Mouse (Mus musculus) layer of hippocampus, postnatal 10 days (tissue): ENCODE measurements around the gene Rab3a. TPM values are rescaled to one million over a fixed set of nuclear protein-coding genes. Genes with fewer than 3 reads are reported as not detected.

Source experiments
- DNase-seq, 2 experiments: peaks; one replicate each; pipeline ENCODE4 v3.0.0; 2021; ENCODE audit warnings: low spot score in 2 of 2
- microRNA-seq, 2 experiments: library from miRNA; unstranded; fragments of <30 nt; microRNA quantifications; one replicate each; pipeline ENCODE4 v1.2.0; 2021
- total RNA-seq, 2 experiments: library from RNA; stranded (reverse); gene quantifications; 2 replicates each; pipeline ENCODE4 v1.2.3; 2021

Gene Rab3a
- total RNA-seq, 2 experiments from 2014 or later = 584 to 714 TPM

DNA sequence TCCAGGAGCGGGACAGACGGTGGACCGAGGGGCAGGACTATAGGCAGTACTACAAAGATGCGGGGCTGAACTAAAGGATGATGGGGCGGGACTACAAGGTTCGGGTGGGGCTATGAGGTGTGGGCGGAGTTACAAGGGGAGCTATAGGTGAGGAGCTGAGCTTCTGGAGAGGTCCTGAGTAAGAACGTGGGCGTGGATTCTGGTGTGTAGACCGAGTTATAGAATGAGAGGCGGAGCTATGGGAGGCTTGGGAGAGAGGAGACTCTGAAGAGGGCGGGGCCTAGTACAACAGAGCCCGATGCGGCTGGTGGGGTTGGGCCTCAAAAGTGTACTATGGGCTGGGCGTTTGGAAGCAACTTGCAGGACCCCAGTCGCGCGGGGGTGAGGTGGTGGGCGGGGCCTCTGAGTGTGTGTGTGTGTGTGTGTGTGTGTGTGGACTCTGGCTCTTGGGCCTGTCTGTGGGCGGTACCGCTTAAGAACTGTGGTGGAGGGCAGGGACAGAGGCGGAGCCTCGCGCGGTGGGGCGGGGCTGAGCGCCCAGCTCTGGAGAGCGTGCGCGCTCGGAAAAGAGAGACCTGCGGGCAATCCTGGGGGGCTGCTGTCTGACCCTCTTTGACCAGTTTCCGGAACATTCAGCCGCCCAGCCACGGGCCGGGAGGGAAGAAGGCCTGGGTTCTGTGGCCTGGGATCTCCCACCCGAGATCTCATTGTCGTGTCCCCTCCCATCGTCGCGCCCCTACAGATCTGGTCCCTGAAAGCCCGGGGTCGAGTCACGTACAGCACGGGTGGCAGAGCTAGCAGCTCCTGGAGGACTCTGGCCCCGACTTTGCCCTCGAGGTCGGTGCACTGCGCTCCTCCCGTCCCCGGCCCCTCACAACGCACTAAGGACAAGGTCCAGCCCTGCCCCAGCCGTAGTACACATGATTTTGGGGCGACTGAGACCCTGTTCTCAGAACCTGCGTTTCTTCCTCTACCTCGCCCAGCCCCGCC, 42.9 kb downstream of the Rab3a start:
- peak; percentile 84 to 89 for DNase-seq

DNA sequence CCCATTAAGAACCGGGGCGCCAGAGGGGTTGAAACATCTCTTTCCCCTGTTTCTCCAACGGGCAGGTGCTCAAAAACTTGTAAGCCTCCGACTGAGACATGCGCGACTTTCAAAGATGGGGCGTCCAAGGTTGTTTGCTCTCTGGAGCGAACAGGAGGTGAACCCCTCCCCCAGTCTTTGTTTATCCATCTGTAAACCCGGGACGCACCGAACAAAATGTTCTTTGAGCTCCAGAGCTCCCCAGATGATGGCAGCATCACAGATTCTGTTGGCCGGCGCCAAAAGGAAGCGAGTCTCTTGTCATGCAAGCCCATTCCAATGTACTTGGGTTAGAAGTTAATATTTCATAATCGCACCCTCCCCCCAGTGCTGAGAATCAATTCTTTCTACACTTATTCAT, 43.8 kb downstream of the Rab3a start:
- peak in 1 of 2 experiments; percentile 67 for DNase-seq

DNA sequence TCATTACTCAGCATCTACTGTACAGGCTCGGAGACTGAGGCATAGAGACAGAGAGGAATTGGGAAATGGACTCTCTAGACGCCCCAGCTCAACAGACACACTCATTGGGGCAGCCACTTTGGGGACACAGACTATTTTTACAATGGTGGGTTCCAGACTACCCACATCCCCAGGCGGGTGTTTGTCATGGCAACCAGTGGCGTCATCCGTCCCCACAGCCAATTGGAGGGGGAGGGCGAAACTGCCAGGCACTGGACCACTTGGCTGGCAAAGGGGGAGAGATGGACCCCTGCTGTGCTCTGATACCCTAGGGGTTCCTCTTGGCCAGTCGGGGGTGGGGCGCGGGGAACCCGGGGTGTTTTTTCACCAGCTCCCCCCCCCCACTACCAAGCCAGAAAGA, 46.2 kb downstream of the Rab3a start:
- DNase-seq = no peak

DNA sequence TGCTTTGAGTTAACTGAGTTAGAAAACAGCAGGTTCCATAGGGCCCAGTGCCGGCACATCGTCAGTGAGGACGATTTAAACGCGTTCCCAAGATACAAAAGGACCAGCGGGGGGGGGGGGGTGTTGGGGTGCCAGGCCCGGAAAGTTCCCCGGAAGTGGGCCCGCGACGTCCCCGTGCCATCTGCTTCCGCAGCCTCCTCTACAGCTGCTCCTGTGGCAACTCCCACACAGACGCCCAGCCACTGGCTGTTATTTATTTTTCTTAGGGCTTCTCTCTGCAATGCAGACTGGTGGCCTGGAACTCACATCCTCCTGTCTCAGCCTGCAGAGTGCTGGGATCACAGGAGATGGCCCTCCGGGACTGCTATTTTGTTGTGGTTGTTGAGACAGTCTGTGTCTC, 46.7 kb downstream of the Rab3a start:
- DNase-seq = peak in 1 of 2 experiments; percentile 70

DNA sequence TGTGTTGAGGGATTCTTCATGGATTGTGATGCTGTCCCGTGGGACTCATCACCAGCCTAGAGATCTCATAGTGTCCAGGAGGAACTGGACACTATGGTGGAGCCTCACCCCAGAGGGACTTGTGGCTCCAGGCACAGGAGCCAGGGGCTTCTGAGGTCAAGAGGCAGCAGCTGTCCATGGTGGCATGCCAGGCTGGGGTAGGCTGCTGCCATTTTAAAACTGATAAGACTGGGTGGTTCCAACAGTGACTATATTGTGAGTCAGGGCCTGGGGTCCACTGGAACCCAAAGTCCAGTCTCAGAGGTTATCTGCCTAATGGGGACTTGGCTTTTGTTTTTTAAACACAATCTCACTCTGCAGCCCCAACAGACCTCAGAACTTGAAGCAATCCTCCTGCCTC, 47.4 kb downstream of the Rab3a start:
- no peak for DNase-seq

DNA sequence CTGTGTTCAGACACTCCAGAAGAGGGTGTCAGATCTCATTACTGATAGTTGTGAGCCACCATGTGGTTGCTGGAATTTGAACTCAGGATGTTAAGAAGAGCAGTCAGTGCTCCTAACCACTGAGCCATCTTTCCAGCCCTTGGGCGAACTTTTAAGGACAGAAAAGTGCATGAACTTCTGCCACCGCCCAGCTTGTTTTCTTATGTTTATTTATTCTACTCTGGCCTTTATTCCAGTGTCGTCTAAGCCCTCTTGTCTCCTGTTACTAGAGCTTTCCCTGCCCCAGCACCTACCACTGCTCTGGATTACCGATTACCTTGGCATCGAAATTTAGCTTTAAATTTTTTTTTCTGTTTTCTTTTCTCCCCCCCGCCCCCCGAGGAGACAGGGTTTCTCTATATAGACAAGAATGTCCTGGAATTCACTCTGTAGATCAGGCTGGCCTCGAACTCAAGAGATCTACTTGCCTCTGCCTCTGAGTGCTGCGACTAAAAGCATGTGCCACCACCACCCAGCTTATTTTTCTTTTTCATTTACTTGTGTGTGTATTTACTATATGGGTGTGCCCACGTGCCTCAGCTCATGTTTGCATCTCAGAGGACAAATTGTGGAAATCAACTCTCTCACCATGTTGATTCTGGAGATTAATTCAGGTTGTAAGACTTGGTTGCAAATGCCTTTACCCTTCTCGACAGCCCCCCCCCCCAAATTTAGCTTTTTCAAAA, 48.5 kb downstream of the Rab3a start:
- no peak for DNase-seq

DNA sequence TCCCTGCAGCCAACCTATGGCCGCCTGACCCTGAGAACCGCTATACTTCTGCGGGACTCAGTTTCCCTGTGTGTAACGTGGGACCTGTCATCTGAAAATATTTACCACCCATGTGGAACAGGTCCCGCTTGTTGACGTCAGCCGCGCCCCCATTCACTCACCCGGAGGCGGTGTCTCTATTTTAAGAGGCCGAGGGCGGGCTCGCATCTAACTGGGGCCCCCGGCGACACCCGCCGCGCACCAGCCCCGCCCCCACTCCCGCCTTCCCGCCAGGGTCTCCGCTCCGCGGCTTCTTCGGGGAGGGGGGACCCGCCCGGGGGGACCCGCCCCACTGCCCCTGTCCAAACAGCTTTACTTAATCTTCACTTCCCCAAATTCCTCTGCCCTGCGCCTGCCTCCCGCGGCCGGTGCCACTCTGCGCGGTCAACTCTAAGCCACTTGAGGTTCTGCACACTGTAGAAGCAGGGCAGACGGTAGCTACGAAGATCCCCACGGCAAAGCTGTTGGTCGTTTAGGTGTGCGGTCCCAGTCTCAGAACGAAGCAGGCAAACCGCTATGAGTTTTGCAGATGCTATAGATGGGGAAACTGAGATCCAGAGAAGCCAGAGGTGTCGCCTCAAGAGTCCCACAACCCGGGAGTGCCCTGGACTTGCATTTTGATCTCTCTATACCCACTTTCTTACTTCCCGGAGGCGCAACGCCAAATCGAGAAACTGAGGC, 49.4 kb downstream of the Rab3a start:
- DNase-seq = peak in 1 of 2 experiments; percentile 64

DNA sequence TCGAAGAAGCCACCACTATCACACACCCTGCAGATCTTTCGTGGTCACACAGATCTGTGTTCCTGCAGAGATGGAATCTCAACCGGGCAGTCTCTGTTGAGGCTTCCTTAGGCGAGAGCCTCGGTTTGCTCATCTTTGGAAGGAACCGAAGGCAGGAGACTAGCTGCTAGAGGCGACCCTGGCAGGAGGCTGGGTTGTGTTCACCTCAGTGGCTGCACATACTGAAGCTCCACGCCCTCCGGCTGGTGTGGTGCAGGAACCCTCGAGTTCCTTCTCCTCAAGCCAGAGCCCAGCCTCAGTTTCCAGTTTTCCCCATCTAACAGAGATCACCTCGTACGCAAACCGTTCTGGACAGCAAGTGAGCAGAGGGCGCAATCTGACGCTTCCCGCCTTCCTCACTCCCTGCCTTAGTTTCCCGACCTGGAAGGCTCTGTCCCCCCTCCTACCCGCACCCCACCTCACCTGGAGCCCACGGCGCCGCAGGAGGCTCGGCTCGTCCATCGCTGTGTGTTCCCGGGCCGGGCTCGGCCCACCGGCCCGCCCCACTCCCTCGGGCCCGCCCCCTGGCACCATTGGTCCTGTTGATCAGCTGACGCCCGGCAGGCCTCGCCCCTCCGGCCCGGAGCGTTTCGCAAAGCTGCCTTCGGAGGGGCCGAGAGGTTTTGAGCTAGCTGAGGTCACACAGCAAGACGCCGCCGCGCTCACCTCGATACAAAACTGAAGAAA, 50.2 kb downstream of the Rab3a start, which contains the start of gene Mast3:
Gene Mast3, minus strand, starts transcription at position 574 of the 726 bp plus-strand sequence.
- peak; percentile 78 to 84 for DNase-seq

DNA sequence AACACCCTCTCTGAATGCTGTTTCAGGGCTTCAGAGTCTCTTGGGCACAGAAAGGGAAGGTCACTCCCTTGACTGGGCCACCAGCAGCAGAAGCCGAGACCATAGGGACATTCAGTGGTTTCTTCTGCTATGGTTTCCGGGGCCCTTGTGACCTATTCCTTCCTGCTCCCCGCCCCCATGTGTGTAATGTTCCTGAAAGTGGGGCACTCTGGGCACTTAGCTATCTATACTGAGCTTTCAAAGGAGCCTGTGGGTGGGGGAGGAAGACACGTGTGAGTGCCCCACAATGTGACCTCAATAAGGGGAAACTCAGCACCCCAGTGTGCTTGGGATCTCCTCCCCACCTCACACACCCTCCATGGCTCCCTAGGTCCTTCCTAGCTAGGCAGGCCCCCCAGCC, 52.1 kb downstream of the Rab3a start:
- no peak for DNase-seq

DNA sequence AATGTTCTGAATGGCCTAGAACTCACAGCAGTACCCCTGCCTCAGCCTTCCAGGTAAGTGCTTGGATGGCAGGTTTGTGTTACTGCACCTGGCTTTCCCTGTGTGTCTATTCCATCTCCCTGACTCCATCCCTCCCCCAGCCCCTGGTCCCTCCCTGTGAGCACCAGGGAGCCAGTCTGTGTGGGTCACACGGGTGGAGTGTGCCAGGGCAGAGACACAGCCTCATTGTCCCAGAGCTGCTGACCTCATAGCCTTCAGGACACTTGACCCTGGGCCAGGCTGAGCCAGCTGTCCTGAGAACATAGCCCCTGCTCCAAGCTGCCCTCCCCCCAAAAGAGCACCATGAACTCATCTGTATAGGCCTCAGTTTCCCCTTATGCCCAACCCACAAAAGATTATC, 52.8 kb downstream of the Rab3a start:
- DNase-seq = no peak

DNA sequence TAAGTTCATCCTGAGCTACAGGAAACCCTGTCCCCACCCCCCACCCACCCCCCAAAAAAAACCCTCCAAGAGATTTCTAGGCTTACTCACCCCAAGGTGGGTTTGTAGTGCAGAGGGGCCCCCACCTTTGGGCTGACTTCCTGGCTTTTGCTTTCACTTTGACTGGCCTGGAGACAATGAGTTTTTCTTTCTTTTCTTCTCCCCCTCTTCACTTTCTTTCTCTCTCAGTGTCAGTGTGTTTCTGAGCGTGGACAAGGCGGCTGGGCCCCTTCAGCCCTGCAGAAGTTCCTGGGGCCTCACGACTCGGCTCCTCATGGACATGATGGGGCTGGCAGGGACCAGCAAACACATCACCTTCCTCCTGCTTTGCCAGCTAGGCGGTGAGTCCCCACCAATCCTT, 53.8 kb downstream of the Rab3a start, which contains the start of gene Il12rb1:
Gene Il12rb1, plus strand, starts transcription at position 211 of the 400 bp plus-strand sequence.
- no peak for DNase-seq

Small RNA genes lying within 50 kb of the gene (microRNA-seq; reads per million reads assigned to microRNA genes)
- gene Mir7240 = 16.3 to 21.4 reads per million in 2 experiments

Other genes with a start within 250 kb of the Rab3a start
- gene Rex1bd, start 247.9 kb upstream of the Rab3a start, total RNA-seq = 100 to 1,000 TPM in 1 of 2 experiments, 10 to 100 TPM in 1; 97.8 to 106 TPM
- 1,000 to 10,000 TPM in 1 of 2 experiments, 100 to 1,000 TPM in 1; 916 to 1,148 TPM for gene Uba52, start 243.9 kb upstream of the Rab3a start, total RNA-seq
- 100 to 1,000 TPM; 337 to 361 TPM for gene Fkbp8, start 227.0 kb upstream of the Rab3a start, total RNA-seq
- 10 to 100 TPM; 33.1 to 35.3 TPM for gene Kxd1, start 226.7 kb upstream of the Rab3a start, total RNA-seq
- gene Ell, start 215.2 kb upstream of the Rab3a start, total RNA-seq = 10 to 100 TPM; 15.8 to 16.4 TPM
- 10 to 100 TPM; 56.5 to 57.8 TPM for gene Isyna1, start 160.3 kb upstream of the Rab3a start, total RNA-seq
- gene Ssbp4, start 145.8 kb upstream of the Rab3a start, total RNA-seq = 100 to 1,000 TPM; 225 to 240 TPM
- 1 to 10 TPM in 1 of 2 experiments, under 1 TPM in 1; 0.96 to 2.3 TPM for gene Lrrc25, start 138.5 kb upstream of the Rab3a start, total RNA-seq
- not detected for gene Gdf15, start 122.2 kb upstream of the Rab3a start, total RNA-seq
- 10 to 100 TPM; 25.8 to 31.9 TPM for gene Pgpep1, start 94.3 kb upstream of the Rab3a start, total RNA-seq
- 10 to 100 TPM; 72.3 to 76.5 TPM for gene Lsm4, start 81.4 kb upstream of the Rab3a start, total RNA-seq
- gene Jund, start 55.7 kb upstream of the Rab3a start, total RNA-seq = 100 to 1,000 TPM; 166 to 187 TPM
- gene Iqcn, start 51.2 kb upstream of the Rab3a start, total RNA-seq = under 1 TPM in 1 of 2 experiments, not detected in 1; 0.07 TPM
- gene Gm3336, start 36.1 kb upstream of the Rab3a start, total RNA-seq = not detected
- gene Pde4c, start 31.0 kb upstream of the Rab3a start, total RNA-seq = under 1 TPM; 0.51 to 0.64 TPM
- gene Mpv17l2, start 6.3 kb downstream of the Rab3a start, total RNA-seq = 10 to 100 TPM; 45.3 to 49.9 TPM
- gene Pik3r2, start 22.0 kb downstream of the Rab3a start, total RNA-seq = 100 to 1,000 TPM; 170 to 174 TPM
- gene Mast3, start 50.4 kb downstream of the Rab3a start, total RNA-seq = 100 to 1,000 TPM; 179 to 186 TPM
- under 1 TPM; 0.30 to 0.38 TPM for gene Il12rb1, start 53.8 kb downstream of the Rab3a start, total RNA-seq
- gene Arrdc2, start 85.0 kb downstream of the Rab3a start, total RNA-seq = 10 to 100 TPM; 15.7 to 18.1 TPM
- 10 to 100 TPM; 25.3 to 28.3 TPM for gene Kcnn1, start 108.6 kb downstream of the Rab3a start, total RNA-seq
- gene Ccdc124, start 119.3 kb downstream of the Rab3a start, total RNA-seq = 100 to 1,000 TPM in 1 of 2 experiments, 10 to 100 TPM in 1; 97.6 to 108 TPM
- gene Slc5a5, start 138.1 kb downstream of the Rab3a start, total RNA-seq = 1 to 10 TPM; 5.2 to 6.9 TPM
- 100 to 1,000 TPM; 832 to 857 TPM for gene Rpl18a, start 142.7 kb downstream of the Rab3a start, total RNA-seq
- gene Map1s, start 151.3 kb downstream of the Rab3a start, total RNA-seq = 100 to 1,000 TPM in 1 of 2 experiments, 10 to 100 TPM in 1; 75.1 to 101 TPM